Mouse (Mus musculus) heart, adult 2 months (tissue): Measurements from ENCODE around the gene Btbd2. TPM values are rescaled to one million over a fixed set of nuclear protein-coding genes. Genes with fewer than 3 reads are reported as not detected.
"Not testable (repeated sequence)": the region's sequence is repeated elsewhere in the genome, so short reads cannot be mapped to it uniquely, and the experiment has no call there.

Experiments
- DNase-seq, 2 experiments: peaks; one replicate each; pipeline ENCODE4 v3.0.0; 2021
- H3K27ac ChIP-seq: fragments of 200-600 bp; 2 replicates; pipeline ENCODE4 v1.8.1; 2022
- H3K27me3 ChIP-seq: fragments of 200-500 bp; 2 replicates; pipeline ENCODE4 v1.6.1; 2012; ENCODE audit warnings: mild to moderate bottlenecking, low read length, inconsistent platforms, mixed read lengths; ENCODE audit not compliant: control insufficient read depth, insufficient read depth
- H3K36me3 ChIP-seq: fragments of 200-500 bp; 2 replicates; pipeline ENCODE4 v1.6.1; 2012; ENCODE audit warnings: low read length, inconsistent platforms; ENCODE audit not compliant: control insufficient read depth, insufficient read depth
- H3K4me1 ChIP-seq: fragments of 200-500 bp; 2 replicates; pipeline ENCODE4 v1.6.1; 2011; ENCODE audit warnings: low read length; ENCODE audit not compliant: control insufficient read depth, insufficient read depth
- H3K4me3 ChIP-seq: fragments of 200-600 bp; 2 replicates; pipeline ENCODE4 v1.8.1; 2022
- H3K79me2 ChIP-seq: fragments of 200-500 bp; replicated peaks from 2 replicates; pipeline ENCODE4 v1.6.1; 2012; ENCODE audit warnings: mild to moderate bottlenecking, inconsistent platforms, low read length, moderate library complexity, mixed read lengths; ENCODE audit not compliant: control insufficient read depth, insufficient read depth
- H3K9ac ChIP-seq: fragments of 200-500 bp; 2 replicates; pipeline ENCODE4 v1.6.1; 2012; ENCODE audit warnings: low read depth, mild to moderate bottlenecking, control low read depth, inconsistent platforms, low read length, mixed read lengths
- CTCF ChIP-seq: fragments of 200-600 bp; IDR thresholded peaks from 2 replicates; pipeline ENCODE4 v1.8.1; 2022; ENCODE audit warnings: antibody characterized with exemption, mild to moderate bottlenecking, moderate library complexity
- EP300 ChIP-seq: fragments of 200-500 bp; IDR thresholded peaks from 2 replicates; pipeline ENCODE4 v1.6.1; 2011; ENCODE audit warnings: low read depth, low read length, control low read depth; ENCODE audit not compliant: insufficient read depth
- POLR2A ChIP-seq: fragments of 200-500 bp; IDR thresholded peaks from 2 replicates; pipeline ENCODE4 v1.6.1; 2011; ENCODE audit warnings: mild to moderate bottlenecking, low read depth, low read length, control low read depth; ENCODE audit not compliant: insufficient read depth
- WGBS: fragments of 180-500 bp; shearing (Covaris S2); methylation state at CpG from one replicate; pipeline ENCODE4 v1.1.7; 2018; 5-methylcytosine and 5-hydroxymethylcytosine counted together
- intact Hi-C: fragments of 180-260 bp; cut with DNase I; formaldehyde crosslinking; loops from one replicate; pipeline ENCODE4 v1.15.1; 2025
- polyA plus RNA-seq: library from polyadenylated mRNA; depleted of rRNA; stranded (reverse); fragments of >200 nt; gene quantifications from 2 replicates; pipeline ENCODE4 v1.2.3, GENCODE M21; 2012
- total RNA-seq, 2 experiments: library from RNA; stranded (reverse); gene quantifications; 2 replicates each; pipeline ENCODE4 v1.2.3; 2021

Btbd2 gene
- total and polyA plus RNA-seq, 3 experiments, result 43.7 to 60.1 (median 44.2) TPM

GRCm38 (mm10) chr10:80606737-80607350 lies 50.0 kb downstream of the Btbd2 start:
- Histone ChIP-seq H3K79me2 (peaks cover 7% of the 10 kb centered on the region), H3K4me1 (peaks cover 6% of the 10 kb centered on the region), H3K9ac (no peak overlapping the region), H3K4me3 (no peak overlapping the region), H3K36me3 (no peaks in the 10 kb centered on the region), H3K27me3 (no peaks in the 10 kb centered on the region), H3K27ac (no peak overlapping the region)
- 95% methylated on average over 34 of the region's 34 CpGs for WGBS
- TF ChIP-seq CTCF (no peak), POLR2A (no peak), EP300 (no peak)
- DNase-seq, result peak in 1 of 2 experiments; percentile 21
- intact Hi-C loops, result no loop called here

DNA sequence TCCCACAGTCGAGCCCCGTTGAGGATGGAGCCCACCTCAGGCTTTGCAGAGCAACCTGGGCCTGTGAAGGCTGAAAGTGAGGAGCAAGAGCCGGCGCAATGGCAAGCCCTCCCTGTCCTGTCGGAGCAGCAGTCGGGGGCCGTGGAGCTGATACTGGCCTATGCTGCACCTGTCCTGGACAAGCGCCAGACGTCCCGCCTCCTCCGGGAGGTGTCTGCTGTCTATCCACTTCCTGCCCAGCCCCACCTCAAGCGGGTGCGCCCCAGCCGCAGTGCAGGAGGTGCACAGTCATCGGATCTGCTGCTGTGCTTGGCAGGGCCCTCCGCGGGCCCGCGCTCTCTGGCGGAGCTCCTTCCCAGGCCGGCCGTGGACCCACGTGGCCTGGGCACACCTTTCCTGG lies 50.6 kb downstream of the Btbd2 start:
- H3K27me3 ChIP-seq, result no peaks in the 10 kb centered on the region
- H3K27ac ChIP-seq, result no peak overlapping the region
- no peak overlapping the region for H3K4me3 ChIP-seq
- no peak overlapping the region for H3K9ac ChIP-seq
- WGBS, result 85% methylated on average over 23 of the region's 23 CpGs
- intact Hi-C loops, result no loop called here
- peaks cover 6% of the 10 kb centered on the region for H3K4me1 ChIP-seq
- TF ChIP-seq CTCF (no peak), EP300 (no peak), POLR2A (no peak)
- no peaks in the 10 kb centered on the region for H3K36me3 ChIP-seq
- H3K79me2 ChIP-seq, result peaks cover 7% of the 10 kb centered on the region
- DNase-seq, result no peak

DNA sequence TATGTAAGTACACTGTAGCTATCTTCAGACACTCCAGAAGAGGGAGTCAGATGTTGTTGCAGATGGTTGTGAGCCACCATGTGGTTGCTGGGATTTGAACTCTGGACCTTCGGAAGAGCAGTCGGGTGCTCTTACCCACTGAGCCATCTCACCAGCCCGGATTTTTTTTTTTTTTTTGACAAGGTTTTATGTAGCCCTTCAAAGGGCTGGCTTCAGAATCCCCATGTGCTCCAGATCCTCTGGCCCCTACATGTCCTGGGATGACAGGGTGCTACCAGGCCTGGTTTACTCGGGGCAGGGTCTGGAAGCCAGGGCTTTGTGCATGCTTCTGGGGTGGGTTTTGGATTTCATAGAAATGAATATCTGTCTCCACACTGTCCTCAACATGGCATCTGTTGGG lies 51.1 kb downstream of the Btbd2 start, which contains the start of gene Gm49322:
Gm49322 (plus strand) TSS at position 301 of the 400 bp plus-strand sequence.
- WGBS, result 80% methylated on average over 4 of the region's 4 CpGs
- not testable (repeated sequence) for H3K79me2 ChIP-seq, H3K27ac ChIP-seq, H3K9ac ChIP-seq, H3K4me1 ChIP-seq, DNase-seq, H3K36me3 ChIP-seq, H3K4me3 ChIP-seq, H3K27me3 ChIP-seq
- intact Hi-C loops, result loop anchor here (2.0 kb wide), 1 partner anchor 15 kb away; no protein-coding TSS in a partner anchor

DNA sequence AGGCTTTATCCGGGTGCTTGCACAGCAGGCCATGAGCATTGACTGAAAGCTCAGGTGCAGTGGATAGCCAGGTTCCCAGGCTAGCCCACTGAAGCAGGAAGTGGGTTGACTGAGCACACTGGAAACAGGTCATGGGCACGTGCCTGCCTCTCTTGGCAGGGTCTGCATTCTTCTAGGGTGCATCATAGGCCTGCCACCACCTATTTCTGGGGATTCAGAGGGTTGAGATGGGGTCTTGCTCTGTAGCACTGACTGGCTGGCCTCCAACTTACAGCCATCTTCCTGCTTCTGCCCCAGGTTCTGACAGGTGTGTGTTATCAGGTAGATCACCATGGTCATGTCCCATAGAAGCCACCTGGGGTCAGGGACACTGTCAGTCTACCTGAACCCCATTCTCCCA lies 51.9 kb downstream of the Btbd2 start:
- TF ChIP-seq EP300 (no peak), CTCF (no peak), POLR2A (no peak)
- H3K36me3 ChIP-seq, result no peaks in the 10 kb centered on the region
- no peak for DNase-seq
- peaks cover 7% of the 10 kb centered on the region for H3K79me2 ChIP-seq
- WGBS, result 70% methylated on average over 2 of the region's 2 CpGs
- intact Hi-C loops, result loop anchor here (2.0 kb wide), 1 partner anchor 16 kb away; no protein-coding TSS in a partner anchor
- H3K27ac ChIP-seq, result no peak overlapping the region
- no peaks in the 10 kb centered on the region for H3K27me3 ChIP-seq
- H3K4me3 ChIP-seq, result no peak overlapping the region
- peaks cover 6% of the 10 kb centered on the region for H3K4me1 ChIP-seq
- H3K9ac ChIP-seq, result no peak overlapping the region

DNA sequence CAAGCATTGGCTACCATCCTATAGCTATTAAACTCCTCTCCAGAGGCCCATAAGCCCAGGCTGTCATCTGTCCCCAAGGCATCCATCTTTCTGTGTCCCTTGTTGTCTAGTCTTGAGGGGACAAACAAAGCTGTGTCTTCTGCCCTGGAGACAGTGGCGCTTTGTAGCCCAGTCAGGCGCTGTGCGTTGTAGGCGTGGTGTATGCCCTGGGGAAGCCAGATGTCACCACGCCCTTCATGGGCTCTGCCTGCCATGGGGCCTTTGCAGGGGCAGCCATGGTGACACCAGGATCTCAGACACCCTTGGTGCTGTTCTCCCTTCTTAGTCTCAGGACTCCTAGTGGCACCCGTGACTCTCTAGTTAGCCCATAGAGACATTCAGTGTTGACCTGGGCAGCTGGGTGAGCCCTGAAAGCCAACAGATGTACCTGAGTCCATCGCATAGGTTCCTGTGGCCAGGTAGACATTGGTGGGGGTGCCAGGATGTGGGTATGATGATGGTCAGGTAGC lies 52.8 kb downstream of the Btbd2 start:
- TF ChIP-seq CTCF (no peak), EP300 (no peak), POLR2A (no peak)
- H3K27ac ChIP-seq, result peak overlapping the region; percentile 87
- no peaks in the 10 kb centered on the region for H3K27me3 ChIP-seq
- peaks cover 7% of the 10 kb centered on the region for H3K79me2 ChIP-seq
- no peak overlapping the region for H3K9ac ChIP-seq
- H3K4me1 ChIP-seq, result peaks cover 6% of the 10 kb centered on the region
- intact Hi-C loops, result loop anchor here (2.0 kb wide), 1 partner anchor 17 kb away; no protein-coding TSS in a partner anchor
- no peak overlapping the region for H3K4me3 ChIP-seq
- no peaks in the 10 kb centered on the region for H3K36me3 ChIP-seq
- 85% methylated on average over 7 of the region's 7 CpGs for WGBS
- DNase-seq, result peak in 1 of 2 experiments; percentile 21

- Histone ChIP-seq H3K27ac (peak overlapping the region; percentile 87), H3K4me1 (peaks cover 6% of the 10 kb centered on the region), H3K27me3 (no peaks in the 10 kb centered on the region), H3K79me2 (peaks cover 7% of the 10 kb centered on the region), H3K36me3 (no peaks in the 10 kb centered on the region), H3K4me3 (peak overlapping the region; percentile 79), H3K9ac (peak overlapping the region; percentile 73)
- 23% methylated on average over 7 of the region's 7 CpGs for WGBS
- intact Hi-C loops, result loop anchor here (2.0 kb wide), 1 partner anchor 25 kb away; no protein-coding TSS in a partner anchor
- no peak for TF ChIP-seq CTCF
- no peak for TF ChIP-seq EP300
- no peak for TF ChIP-seq POLR2A
- no peak for DNase-seq
These were observed 53.5 kb downstream of the Btbd2 start for GRCm38 (mm10) chr10:80603364-80603763.
